Mouse (Mus musculus) embryonic facial prominence, embryonic 10.5 days (tissue): ENCODE measurements around the gene Chrnb1. TPM values are rescaled to one million over a fixed set of nuclear protein-coding genes. Genes with fewer than 3 reads are reported as not detected.

Experiments used
- DNase-seq: peaks from one replicate; pipeline ENCODE4 v3.0.0-alpha.2; 2017; ENCODE audit warnings: low spot score
- H3K27ac ChIP-seq: fragments of 300-500 bp; sonication (generic); replicated peaks from 2 replicates; pipeline ENCODE4 v1.5.1; 2016; ENCODE audit warnings: mild to moderate bottlenecking
- H3K27me3 ChIP-seq: fragments of 300-500 bp; sonication (generic); replicated peaks from 2 replicates; pipeline ENCODE4 v1.6.1; 2016; ENCODE audit warnings: low read depth, mild to moderate bottlenecking; ENCODE audit not compliant: poor library complexity, severe bottlenecking
- H3K36me3 ChIP-seq: fragments of 300-500 bp; sonication (generic); replicated peaks from 2 replicates; pipeline ENCODE4 v1.6.1; 2016; ENCODE audit warnings: mild to moderate bottlenecking, moderate library complexity
- H3K4me1 ChIP-seq: fragments of 300-500 bp; sonication (generic); 2 replicates; pipeline ENCODE4 v1.6.1; 2016
- H3K4me3 ChIP-seq: fragments of 300-500 bp; sonication (generic); 2 replicates; pipeline ENCODE4 v1.5.1; 2016; ENCODE audit warnings: mild to moderate bottlenecking, moderate library complexity
- H3K9me3 ChIP-seq: fragments of 300-500 bp; sonication (generic); 2 replicates; pipeline ENCODE4 v1.6.1; 2016; ENCODE audit warnings: mild to moderate bottlenecking
- whole genome bisulfite sequencing: fragments of 180-500 bp; shearing (Covaris S2); methylation state at CpG from one replicate; pipeline ENCODE4 v1.1.7; 2016; 5-methylcytosine and 5-hydroxymethylcytosine counted together
- polyA plus RNA-seq: library from polyadenylated mRNA; unstranded; fragments of >200 nt; fragmentation: Nextera tagmentation; extraction: Ambion mirVana; gene quantifications from 2 replicates; pipeline ENCODE4 v1.2.1, GENCODE M21; 2016

Gene Chrnb1
- 1.4 and 2.3 TPM in 2 replicates for polyA plus RNA-seq

DNA sequence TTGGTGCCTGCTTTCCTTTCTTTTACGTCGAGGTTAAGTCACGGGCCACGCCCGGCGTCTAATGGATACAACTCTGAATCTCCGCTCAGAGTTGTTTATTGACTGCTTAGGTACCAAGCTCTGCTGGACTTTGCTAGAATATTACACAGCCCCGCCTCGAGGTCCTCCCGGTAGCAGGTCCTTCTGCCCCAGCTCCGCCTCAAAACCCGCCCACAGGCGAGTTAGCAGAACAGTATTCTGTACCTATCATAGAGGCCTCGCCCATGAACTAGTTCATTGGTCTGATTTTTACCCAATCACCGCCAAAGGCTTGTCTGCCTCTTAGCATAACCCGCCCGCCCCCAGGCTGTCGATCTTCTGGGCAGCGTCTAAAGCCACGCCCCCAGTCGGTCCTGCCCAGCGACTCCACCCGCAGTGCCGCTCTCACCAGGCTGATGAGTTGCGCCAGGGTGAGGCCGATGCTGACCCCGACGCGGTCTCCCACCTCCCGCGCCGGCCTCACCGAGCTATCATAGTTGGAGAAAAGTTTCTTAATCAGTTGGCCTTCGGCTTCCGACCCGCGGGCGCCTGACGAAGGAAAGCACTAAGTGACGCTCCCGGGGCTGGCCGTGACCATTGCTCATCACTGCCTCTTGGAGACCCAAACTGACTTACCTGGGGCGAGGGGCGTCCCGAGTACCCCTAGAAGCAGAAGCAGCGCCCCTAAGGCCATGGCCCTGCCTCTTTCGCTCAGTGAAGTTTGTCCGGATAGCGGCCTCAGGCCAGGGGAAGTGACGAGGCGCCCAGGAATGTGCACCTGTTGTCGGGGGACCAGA lies at the start of gene Chrnb1:
TSS of gene Chrnb1 (minus strand) at position 776 of the 815 bp plus-strand sequence.
- no peaks in the 10 kb centered on the region for H3K9me3 ChIP-seq
- DNase-seq = peak; percentile 93
- H3K36me3 ChIP-seq = no peaks in the 10 kb centered on the region
- H3K4me3 ChIP-seq = peak within 1 kb of the TSS; percentile 64
- 2% methylated on average over 52 of the region's 52 CpGs for WGBS
- H3K27me3 ChIP-seq = peaks cover 83% of the 10 kb centered on the region
- peaks cover 25% of the 10 kb centered on the region for H3K4me1 ChIP-seq
- peak within 1 kb of the TSS; percentile 66 for H3K27ac ChIP-seq

- Histone ChIP-seq H3K27me3 (peaks cover 33% of the 10 kb centered on the region), H3K4me3 (peak overlapping the region; percentile 88), H3K4me1 (peaks cover 55% of the 10 kb centered on the region), H3K9me3 (no peaks in the 10 kb centered on the region), H3K36me3 (peaks cover 3% of the 10 kb centered on the region), H3K27ac (peak overlapping the region; percentile 90)
- under 1% methylated on average over 7 of the region's 7 CpGs for WGBS
- no peak for DNase-seq
These were observed 43.0 kb upstream of the Chrnb1 start for GRCm38 (mm10) chr11:69838714-69839104.

DNA sequence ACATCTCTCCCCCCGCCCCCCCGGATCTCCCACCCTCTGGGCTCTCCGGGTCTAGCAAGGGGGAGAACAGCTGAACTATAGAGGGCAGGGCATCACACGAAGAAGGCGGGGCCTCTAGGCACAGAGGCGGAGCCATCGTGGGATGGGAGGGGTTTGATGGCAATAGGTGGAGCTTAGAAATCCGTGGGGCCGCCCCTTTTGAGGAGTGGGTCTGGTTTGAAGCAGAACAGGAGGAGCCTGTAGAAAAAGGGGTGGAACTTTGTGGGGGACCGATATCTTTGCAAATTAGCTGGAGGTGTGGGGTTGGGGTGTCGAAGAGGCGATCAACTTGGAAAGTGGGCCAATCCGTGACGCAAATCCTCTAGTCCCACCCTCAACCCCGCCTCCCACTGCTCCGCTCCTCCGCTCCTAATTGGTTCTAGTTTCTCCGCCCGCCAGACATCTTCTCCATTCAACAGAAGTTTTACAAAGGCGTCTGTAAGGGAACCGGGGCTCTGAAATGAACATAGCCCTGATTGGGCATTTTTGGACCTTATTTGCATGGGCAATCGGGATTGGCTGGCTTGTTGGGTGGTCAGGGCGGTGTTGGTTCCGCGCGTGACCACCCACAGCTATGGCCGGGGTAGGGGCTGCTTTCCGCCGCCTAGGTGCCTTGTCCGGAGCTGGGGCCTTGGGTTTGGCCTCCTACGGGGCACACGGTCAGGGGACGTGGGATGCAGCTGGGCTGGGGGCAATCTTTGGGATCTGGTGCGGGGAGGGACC lies 42.4 kb upstream of the Chrnb1 start, which contains the start of gene Tmem256:
TSS of gene Tmem256 (plus strand) at position 563 of the 762 bp plus-strand sequence.
- peak; percentile 96 for DNase-seq
- 1% methylated on average over 34 of the region's 34 CpGs for WGBS
- peaks cover 9% of the 10 kb centered on the region for H3K36me3 ChIP-seq
- H3K4me3 ChIP-seq = peak within 1 kb of the TSS; percentile 88
- no peaks in the 10 kb centered on the region for H3K9me3 ChIP-seq
- H3K4me1 ChIP-seq = peaks cover 58% of the 10 kb centered on the region
- peak within 1 kb of the TSS; percentile 90 for H3K27ac ChIP-seq
- H3K27me3 ChIP-seq = peaks cover 38% of the 10 kb centered on the region

DNA sequence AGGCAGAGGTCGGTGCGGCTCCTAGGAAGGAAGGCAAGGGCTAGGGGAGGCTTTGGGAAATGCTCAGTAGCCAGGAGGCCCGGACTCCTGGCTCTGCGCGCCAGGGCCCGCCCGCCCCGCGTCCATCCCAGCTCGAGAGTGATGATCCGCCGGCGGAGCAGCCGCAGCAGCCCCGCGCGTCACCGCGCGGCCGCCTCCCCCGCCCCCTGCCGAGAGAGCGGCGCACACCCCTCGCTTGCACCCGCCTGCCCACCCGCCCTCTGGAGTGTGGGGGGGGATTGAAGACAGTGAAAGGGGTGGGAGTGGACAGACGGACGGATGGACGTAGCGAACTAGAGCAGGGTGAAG lies 41.8 kb upstream of the Chrnb1 start, which contains the start of gene Nlgn2:
TSS of gene Nlgn2 (minus strand) at position 181 of the 348 bp plus-strand sequence.
- peak within 1 kb of the TSS; percentile 88 for H3K4me3 ChIP-seq
- under 1% methylated on average over 32 of the region's 32 CpGs for WGBS

GRCm38 (mm10) chr11:69836703-69837576 lies 41.2 kb upstream of the Chrnb1 start:
- peaks cover 49% of the 10 kb centered on the region for H3K27me3 ChIP-seq
- no peaks in the 10 kb centered on the region for H3K9me3 ChIP-seq
- 1% methylated on average over 51 of the region's 52 CpGs for WGBS
- peak overlapping the region; percentile 88 for H3K4me3 ChIP-seq
- peaks cover 58% of the 10 kb centered on the region for H3K4me1 ChIP-seq
- DNase-seq = peak; percentile 73
- peak overlapping the region; percentile 90 for H3K27ac ChIP-seq
- peaks cover 21% of the 10 kb centered on the region for H3K36me3 ChIP-seq

More for the DNA sequence above, 41.8 kb upstream of the Chrnb1 start, which contains the start of gene Nlgn2:
- Histone ChIP-seq H3K36me3 (peaks cover 15% of the 10 kb centered on the region), H3K9me3 (no peaks in the 10 kb centered on the region), H3K4me1 (peaks cover 58% of the 10 kb centered on the region), H3K27ac (peak within 1 kb of the TSS; percentile 90), H3K27me3 (peaks cover 44% of the 10 kb centered on the region)
- no peak for DNase-seq

DNA sequence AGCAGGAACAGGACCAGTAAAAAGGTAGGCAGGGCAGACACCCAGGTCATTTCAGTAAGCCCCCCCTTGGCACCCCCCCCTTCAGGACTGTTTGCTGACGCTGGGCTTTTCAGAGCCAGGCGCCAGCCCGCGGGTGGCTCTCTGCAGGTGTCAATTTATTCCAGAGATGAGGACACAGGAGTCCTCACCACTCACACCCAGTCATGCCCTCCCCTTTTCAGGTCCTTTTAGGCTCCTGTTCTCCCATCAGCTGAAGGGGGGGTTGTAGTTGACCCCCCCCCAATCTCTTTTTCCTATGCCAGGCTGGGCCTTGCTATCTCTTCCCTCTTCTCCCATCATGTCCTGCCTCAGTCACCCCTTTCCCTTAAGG lies 40.2 kb upstream of the Chrnb1 start:
- 4% methylated on average over 4 of the region's 4 CpGs for WGBS
- no peak for DNase-seq
- peaks cover 62% of the 10 kb centered on the region for H3K4me1 ChIP-seq
- peaks cover 49% of the 10 kb centered on the region for H3K27me3 ChIP-seq
- H3K9me3 ChIP-seq = no peaks in the 10 kb centered on the region
- H3K27ac ChIP-seq = peak overlapping the region; percentile 90
- peaks cover 31% of the 10 kb centered on the region for H3K36me3 ChIP-seq
- peak overlapping the region; percentile 88 for H3K4me3 ChIP-seq

- Histone ChIP-seq H3K9me3 (no peaks in the 10 kb centered on the region), H3K4me3 (peak overlapping the region; percentile 88), H3K27me3 (peaks cover 49% of the 10 kb centered on the region), H3K27ac (peak overlapping the region; percentile 90; the same call in 1 of the 2 replicates), H3K36me3 (peaks cover 34% of the 10 kb centered on the region), H3K4me1 (peaks cover 64% of the 10 kb centered on the region)
- WGBS = 5% methylated on average over 9 of the region's 9 CpGs
- DNase-seq = peak; percentile 66
These were observed 39.7 kb upstream of the Chrnb1 start for GRCm38 (mm10) chr11:69835326-69835965.

DNA sequence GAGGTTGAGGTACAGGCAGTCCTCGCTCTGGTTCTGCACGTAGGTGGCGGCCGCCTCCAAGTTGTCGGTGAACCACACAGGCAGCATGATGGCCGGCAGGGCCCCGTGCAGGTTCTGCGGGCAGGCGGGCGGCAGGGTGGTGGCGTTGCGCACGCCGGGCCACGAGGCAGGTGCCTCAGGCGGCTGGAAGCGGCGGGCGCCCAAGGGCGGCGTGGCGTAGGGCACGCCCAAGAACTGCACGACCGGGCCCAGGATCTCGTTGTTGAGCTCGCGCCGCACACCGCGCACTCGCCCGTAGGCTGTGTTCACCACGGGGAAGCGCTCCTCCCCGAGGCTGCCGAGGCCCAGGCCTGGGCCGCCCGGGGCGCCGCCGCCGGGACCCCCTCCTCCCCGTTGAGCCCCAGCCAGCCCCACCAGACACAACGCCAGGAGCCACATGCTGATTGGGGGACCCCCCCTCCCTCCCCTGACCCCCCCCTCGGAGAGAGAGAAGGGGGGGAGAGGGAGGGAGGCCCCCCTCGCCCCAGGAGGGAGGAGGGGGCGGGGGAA lies 38.3 kb upstream of the Chrnb1 start:
- Histone ChIP-seq H3K9me3 (no peaks in the 10 kb centered on the region), H3K27ac (peak overlapping the region; percentile 79), H3K4me1 (peaks cover 64% of the 10 kb centered on the region), H3K36me3 (peaks cover 42% of the 10 kb centered on the region), H3K27me3 (peaks cover 49% of the 10 kb centered on the region), H3K4me3 (peak overlapping the region; percentile 88)
- DNase-seq = peak; percentile 66
- WGBS = 8% methylated on average over 48 of the region's 48 CpGs

- Histone ChIP-seq H3K4me1 (peaks cover 64% of the 10 kb centered on the region), H3K27me3 (peaks cover 49% of the 10 kb centered on the region), H3K27ac (peak overlapping the region; percentile 79)
These were observed 37.8 kb upstream of the Chrnb1 start for GRCm38 (mm10) chr11:69833554-69833953.

GRCm38 (mm10) chr11:69828832-69829231 lies 33.1 kb upstream of the Chrnb1 start:
- Histone ChIP-seq H3K4me1 (peaks cover 26% of the 10 kb centered on the region), H3K36me3 (peaks cover 92% of the 10 kb centered on the region), H3K27ac (0 out of 2 replicates have a peak overlapping the region, but pooled peaks have one; percentile 5), H3K4me3 (no peak overlapping the region), H3K9me3 (peaks cover 7% of the 10 kb centered on the region; the same call in 1 of the 2 replicates), H3K27me3 (peaks cover 17% of the 10 kb centered on the region)
- DNase-seq = no peak
- WGBS = 72% methylated on average over 5 of the region's 5 CpGs

More at GRCm38 (mm10) chr11:69833554-69833953, 37.8 kb upstream of the Chrnb1 start:
- Histone ChIP-seq H3K36me3 (peaks cover 47% of the 10 kb centered on the region), H3K9me3 (no peaks in the 10 kb centered on the region), H3K4me3 (peak overlapping the region; percentile 88)
- WGBS = 58% methylated on average over 8 of the region's 8 CpGs
- no peak for DNase-seq

DNA sequence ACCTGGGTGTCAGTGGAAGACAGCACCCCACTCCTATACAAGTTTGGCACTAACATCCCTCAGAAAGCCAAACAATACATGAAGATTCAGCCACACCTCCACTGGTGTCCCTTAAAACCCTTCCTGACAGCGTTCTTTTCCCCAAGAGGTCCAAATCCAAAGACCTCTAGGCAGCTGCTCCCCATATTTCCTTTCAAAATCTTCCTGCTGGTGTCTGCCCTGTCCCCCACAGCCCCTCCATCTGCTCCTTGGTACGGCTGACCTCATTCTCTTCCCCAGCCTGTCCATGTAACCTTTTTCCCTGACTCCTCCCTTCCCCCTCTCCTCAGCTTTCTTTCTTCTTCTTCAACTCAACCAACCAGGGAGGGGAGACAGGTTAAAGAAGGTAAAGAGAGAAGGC lies 27.7 kb upstream of the Chrnb1 start:
- 75% methylated on average over 2 of the region's 2 CpGs for WGBS
- Histone ChIP-seq H3K27ac (no peak overlapping the region), H3K4me1 (peaks cover 9% of the 10 kb centered on the region; the same call in 1 of the 2 replicates), H3K27me3 (no peaks in the 10 kb centered on the region), H3K36me3 (peaks cover 46% of the 10 kb centered on the region), H3K9me3 (peaks cover 7% of the 10 kb centered on the region; the same call in 1 of the 2 replicates), H3K4me3 (no peak overlapping the region)
- no peak for DNase-seq
